Mouse (Mus musculus) bone marrow macrophage, adult 2 months (primary cell): ENCODE measurements at regions not wholly inside any gene's neighbourhood (a gene's known extent, or its start where the extent isn't known, plus 50 kb on each side); places are given as distances from the start of the nearest gene placed in this dataset.

ENCODE experiments used
- H3K27ac ChIP-seq: 2 replicates; pipeline ENCODE4 v1.5.1; 2012; ENCODE audit warnings: low read depth, low read length; ENCODE audit not compliant: insufficient read depth
- H3K4me1 ChIP-seq: 2 replicates; pipeline ENCODE4 v1.6.1; 2012; ENCODE audit warnings: low read length; ENCODE audit not compliant: control insufficient read depth, insufficient read depth
- H3K4me3 ChIP-seq: 2 replicates; pipeline ENCODE4 v1.5.1; 2012; ENCODE audit warnings: mild to moderate bottlenecking, low read length, moderate library complexity; ENCODE audit not compliant: insufficient read depth
- CTCF ChIP-seq: IDR thresholded peaks from 2 replicates; pipeline ENCODE4 v1.5.1; 2012; ENCODE audit warnings: low read depth, mild to moderate bottlenecking, low read length, moderate library complexity
- POLR2A ChIP-seq: IDR thresholded peaks from 2 replicates; pipeline ENCODE4 v1.6.1; 2012; ENCODE audit warnings: mild to moderate bottlenecking, low read depth, low read length, borderline replicate concordance

DNA sequence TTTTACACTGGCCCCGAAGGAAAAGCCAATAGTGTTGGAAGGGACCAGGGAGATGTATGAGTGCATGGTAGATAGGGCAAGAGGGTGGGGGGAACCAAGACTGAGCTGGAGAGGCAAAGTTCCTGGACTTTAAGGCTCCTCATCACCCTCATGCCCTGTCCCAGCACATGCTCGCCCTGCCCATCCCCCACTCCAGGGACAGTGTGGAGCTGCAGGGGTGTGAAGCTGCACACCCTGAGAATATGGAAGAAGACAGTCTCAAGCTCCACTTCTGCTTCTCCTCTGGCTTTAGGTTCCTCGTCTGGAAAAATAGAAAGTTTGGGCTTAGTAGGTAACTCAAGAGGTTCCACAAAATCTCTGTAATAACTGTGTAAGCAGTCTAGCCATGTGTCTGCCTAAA lies 215.8 kb downstream of the Ly86 start:
- Histone ChIP-seq H3K4me1 (peaks cover 25% of the 10 kb centered on the region), H3K27ac (no peak overlapping the region), H3K4me3 (no peak overlapping the region)
- no peak for TF ChIP-seq POLR2A
- no peak for TF ChIP-seq CTCF

DNA sequence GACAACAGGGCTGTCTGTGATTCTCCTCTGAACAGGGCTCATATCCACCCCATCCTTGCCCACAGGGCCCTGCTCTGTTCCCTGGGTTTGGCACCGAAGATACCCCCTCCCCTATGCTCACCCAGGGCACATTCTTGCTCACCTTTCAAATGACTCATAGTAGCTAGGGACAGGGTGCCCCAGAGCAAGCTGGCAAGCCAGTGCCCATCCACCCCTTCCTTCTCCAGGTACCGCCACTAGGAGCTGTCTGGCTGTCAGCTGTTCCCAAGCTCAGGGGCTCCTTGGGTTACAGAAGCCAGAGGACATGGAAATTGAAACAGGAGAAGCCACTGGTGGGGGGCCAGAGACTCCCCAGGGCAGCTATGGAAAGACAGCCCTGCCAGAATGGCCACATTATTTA lies 216.4 kb downstream of the Ly86 start:
- no peak for TF ChIP-seq POLR2A
- no peak for TF ChIP-seq CTCF
- Histone ChIP-seq H3K4me1 (peaks cover 25% of the 10 kb centered on the region), H3K27ac (no peak overlapping the region), H3K4me3 (no peak overlapping the region)

DNA sequence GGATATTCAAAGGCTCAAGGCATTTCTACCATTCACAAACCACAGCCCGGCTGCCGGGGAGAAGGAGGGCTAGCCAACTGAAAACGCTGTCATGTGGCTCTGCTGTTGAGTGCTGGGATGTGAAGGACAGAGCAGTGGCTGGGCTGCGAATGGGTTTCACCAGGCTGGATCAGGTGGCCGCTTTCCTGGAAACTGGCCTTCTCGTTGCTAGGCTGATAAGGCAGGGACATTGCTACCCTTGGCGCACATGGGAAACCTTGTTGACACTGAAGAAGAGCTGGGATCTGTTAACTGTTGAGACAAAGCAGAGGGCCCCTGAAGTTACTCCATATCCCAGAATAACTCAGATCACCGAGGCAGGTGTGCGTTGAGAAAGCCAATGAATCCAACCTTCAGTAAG lies 216.1 kb upstream of the Rreb1 start:
- no peak for TF ChIP-seq POLR2A
- no peak for TF ChIP-seq CTCF
- Histone ChIP-seq H3K4me3 (no peak overlapping the region), H3K27ac (no peak overlapping the region), H3K4me1 (peaks cover 25% of the 10 kb centered on the region)

DNA sequence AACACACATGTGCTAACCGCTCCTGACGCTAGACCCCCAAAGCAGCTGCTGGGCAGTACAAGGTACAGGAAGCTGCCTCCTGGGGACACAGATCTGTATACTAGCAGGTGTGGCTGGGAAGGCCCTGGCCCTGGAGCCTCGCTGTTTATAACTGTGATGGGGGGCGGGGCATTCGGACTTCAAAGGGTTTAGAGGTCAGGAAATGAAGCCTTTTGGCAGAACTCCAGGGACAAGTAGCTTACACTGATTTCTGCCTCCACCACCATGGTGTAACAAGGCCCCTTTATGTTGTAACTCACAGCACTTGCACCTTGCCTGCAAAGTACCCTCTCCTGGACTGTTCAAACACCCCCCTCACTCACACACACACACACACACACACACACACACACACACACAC lies 215.5 kb upstream of the Rreb1 start:
- no peak overlapping the region for H3K27ac ChIP-seq
- peaks cover 20% of the 10 kb centered on the region for H3K4me1 ChIP-seq
- TF ChIP-seq POLR2A (no peak), CTCF (no peak)
- no peak overlapping the region for H3K4me3 ChIP-seq

DNA sequence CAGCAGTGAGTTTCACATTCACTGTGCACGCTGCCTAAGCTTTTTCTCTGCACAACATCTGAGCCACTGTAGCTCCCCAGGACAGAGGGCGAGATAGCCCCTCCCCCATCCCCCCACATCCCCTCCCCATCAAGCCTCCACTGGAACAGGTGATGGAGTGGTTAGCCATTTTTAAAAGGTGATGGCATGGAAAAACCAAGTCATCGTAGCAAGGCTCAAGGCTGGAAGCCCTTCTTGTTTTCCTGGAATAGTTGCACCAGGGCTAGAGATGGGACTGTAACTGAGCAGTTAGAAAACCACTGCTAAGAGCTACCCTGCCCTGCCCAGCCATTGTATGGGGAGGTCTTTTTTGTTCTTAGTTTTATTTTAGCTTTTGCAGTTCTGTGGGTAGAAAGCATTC lies 209.1 kb upstream of the Rreb1 start:
- no peak for TF ChIP-seq POLR2A
- TF ChIP-seq CTCF, result no peak

DNA sequence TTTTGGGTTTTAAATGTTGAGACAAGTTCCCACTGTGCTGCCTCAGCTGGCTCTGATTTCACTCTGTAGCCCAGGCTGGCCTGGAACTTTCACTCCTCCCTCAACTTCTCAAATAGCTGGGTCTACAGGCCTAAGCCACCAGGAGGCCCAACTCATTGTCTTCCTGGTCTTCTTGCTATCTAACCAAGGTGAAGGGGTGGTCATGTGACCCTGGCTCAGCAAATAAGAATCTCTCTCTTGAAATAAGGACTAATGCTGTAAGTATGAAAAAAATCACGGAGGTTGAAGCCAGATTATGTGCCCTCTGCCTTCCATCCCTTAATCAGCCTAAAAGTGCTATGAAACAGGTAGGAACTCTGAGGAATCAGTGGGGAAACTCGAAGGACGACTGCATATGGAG lies 208.7 kb upstream of the Rreb1 start:
- Histone ChIP-seq H3K27ac (no peak overlapping the region), H3K4me1 (0 out of 2 replicates have a peak, but pooled peaks cover 4% of the 10 kb centered on the region), H3K4me3 (no peak overlapping the region)
- TF ChIP-seq CTCF (no peak), POLR2A (no peak)

More for the DNA sequence above, 209.1 kb upstream of the Rreb1 start:
- Histone ChIP-seq H3K4me1 (0 out of 2 replicates have a peak, but pooled peaks cover 4% of the 10 kb centered on the region), H3K27ac (no peak overlapping the region), H3K4me3 (no peak overlapping the region)

DNA sequence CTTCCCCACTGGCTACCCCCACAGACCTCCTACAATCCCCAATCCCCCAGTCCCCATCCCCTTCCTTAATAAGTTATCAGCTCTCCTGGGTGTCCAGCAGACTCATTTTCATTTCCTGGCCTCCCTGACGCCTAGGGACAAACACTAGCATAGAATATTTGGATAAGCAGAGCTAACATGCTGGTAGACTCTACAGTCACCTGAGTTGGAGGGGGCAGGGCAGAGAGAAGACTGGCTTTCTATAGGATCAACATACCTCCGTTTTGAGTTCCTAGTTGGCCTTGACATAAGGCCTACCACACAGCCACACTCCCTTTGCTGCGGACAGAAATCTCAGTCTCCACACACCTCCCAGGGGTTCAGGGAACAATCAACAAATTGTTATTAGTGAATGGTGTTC lies 205.2 kb upstream of the Rreb1 start:
- H3K4me3 ChIP-seq, result no peak overlapping the region
- no peak overlapping the region for H3K27ac ChIP-seq
- TF ChIP-seq CTCF (no peak), POLR2A (no peak)
- 0 out of 2 replicates have a peak, but pooled peaks cover 2% of the 10 kb centered on the region for H3K4me1 ChIP-seq

DNA sequence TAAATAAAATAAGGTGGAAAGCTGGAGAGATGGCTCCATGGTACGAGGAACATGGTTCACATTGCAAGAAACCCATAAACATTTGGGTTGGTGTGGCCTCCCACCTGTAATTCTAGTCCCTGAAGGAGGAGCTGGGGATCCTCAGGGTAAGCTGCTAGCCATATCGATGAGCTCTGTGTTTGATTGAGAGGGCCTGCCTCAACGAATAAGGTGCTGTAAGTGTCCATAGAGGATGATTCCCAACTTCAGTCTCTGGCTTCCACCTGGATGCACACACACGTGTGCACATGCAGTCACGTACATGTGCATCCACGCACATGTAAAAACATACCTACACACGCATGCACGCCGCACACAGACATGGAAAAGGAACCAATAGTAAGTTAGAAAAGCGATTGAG lies 199.0 kb upstream of the Rreb1 start:
- TF ChIP-seq CTCF, result no peak
- TF ChIP-seq POLR2A, result no peak
- Histone ChIP-seq H3K4me3 (no peak overlapping the region), H3K27ac (no peak overlapping the region), H3K4me1 (no peaks in the 10 kb centered on the region)

DNA sequence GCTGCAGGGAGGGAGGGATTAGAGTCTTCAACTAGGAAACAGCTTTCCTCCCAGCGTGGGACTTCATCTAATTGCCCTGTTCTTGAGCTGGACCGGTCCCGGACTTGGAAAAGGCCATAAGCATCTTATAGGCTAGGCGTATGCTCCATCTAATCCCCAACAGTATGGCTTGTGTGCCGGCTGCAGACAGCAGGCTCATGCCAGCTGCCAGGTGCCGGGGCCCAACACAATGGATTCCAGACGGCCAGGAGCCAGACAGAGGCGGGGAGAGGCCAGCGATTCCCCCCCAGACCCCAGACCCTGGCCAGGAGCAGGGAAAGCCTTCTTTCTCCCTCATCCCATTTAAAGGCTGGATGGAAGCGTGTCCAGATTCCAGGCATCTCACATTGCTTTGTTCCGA lies 198.4 kb upstream of the Rreb1 start:
- H3K27ac ChIP-seq, result no peak overlapping the region
- no peak for TF ChIP-seq CTCF
- TF ChIP-seq POLR2A, result no peak
- no peak overlapping the region for H3K4me3 ChIP-seq
- H3K4me1 ChIP-seq, result no peaks in the 10 kb centered on the region

DNA sequence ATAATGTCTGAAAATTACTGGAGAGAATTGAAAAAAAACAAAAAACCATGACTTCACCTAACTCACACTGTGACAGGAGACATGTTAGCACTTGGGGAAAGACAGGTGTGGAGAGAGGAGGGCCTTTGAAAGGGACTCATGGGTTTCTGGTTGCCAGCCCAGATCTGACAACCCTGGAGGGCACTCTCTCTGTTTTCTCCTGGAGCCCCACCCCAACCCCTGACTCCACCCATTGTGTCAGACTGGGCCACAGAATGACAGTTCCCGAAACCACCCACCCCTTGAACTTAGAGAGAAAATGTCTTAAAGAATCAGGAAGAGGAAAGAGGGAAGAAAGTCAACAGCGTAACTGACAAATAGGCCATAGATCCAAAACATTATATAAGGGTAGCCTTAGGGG lies 197.4 kb upstream of the Rreb1 start:
- no peak for TF ChIP-seq CTCF
- Histone ChIP-seq H3K4me1 (no peaks in the 10 kb centered on the region), H3K4me3 (no peak overlapping the region), H3K27ac (no peak overlapping the region)

DNA sequence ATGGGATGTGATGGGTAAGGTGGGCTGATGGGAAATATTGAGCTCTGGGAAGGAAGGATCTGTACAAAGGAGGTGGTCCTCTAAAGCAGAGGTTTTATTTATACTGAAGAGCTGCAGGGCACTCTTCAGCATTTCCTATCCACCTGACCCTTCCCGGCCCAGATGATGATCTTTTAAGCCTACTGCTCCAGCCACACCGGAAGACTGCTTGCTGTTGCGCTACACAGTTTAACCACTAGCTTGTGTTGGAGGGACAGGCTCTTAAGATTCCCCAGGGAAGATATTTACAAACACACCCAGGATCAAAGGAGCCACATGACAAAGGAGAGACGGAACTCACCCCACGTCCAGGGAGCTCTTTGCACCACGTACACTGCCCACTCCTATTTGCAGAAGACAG lies 196.8 kb upstream of the Rreb1 start:
- Histone ChIP-seq H3K4me1 (no peaks in the 10 kb centered on the region), H3K27ac (no peak overlapping the region), H3K4me3 (no peak overlapping the region)
- TF ChIP-seq CTCF, result no peak
- TF ChIP-seq POLR2A, result no peak
